Mouse (Mus musculus): ENCODE measurements around the gene Peli3. TPM values are rescaled to one million over a fixed set of nuclear protein-coding genes. Genes with fewer than 3 reads are reported as not detected.
"Not testable (repeated sequence)": the region's sequence is repeated elsewhere in the genome, so short reads cannot be mapped to it uniquely, and the experiment has no call there.

The Peli3 gene
- 4.9 and 6.5 TPM in 2 replicates for polyA plus RNA-seq (2016; fragmentation: Nextera tagmentation; extraction: Ambion mirVana)

GRCm38 (mm10) chr19:4942551-4943252 lies at the start of gene Peli3:
TSS of gene Peli3 (minus strand) at chr19:4943127.
- ATAC-seq (ENCODE audit: low FRiP score, low read depth) = peak; percentile 95
- no peak within 1 kb of the TSS for H3K27ac ChIP-seq
- peak within 1 kb of the TSS; percentile 98 for H3K4me2 ChIP-seq (replicated peaks)
- no peaks in the 10 kb centered on the region for H3K36me3 ChIP-seq
- H3K4me3 ChIP-seq = peak within 1 kb of the TSS; percentile 66
- peak within 1 kb of the TSS; percentile 73 for H3K9ac ChIP-seq
- H3K4me1 ChIP-seq = peaks cover 13% of the 10 kb centered on the region; the same call in 1 of the 2 replicates
- H3K27me3 ChIP-seq (replicated peaks) = peaks cover 18% of the 10 kb centered on the region; the same call in 1 of the 2 replicates
- H3K9me3 ChIP-seq = no peaks in the 10 kb centered on the region
- under 1% methylated on average over 51 of the region's 55 CpGs for WGBS

DNA sequence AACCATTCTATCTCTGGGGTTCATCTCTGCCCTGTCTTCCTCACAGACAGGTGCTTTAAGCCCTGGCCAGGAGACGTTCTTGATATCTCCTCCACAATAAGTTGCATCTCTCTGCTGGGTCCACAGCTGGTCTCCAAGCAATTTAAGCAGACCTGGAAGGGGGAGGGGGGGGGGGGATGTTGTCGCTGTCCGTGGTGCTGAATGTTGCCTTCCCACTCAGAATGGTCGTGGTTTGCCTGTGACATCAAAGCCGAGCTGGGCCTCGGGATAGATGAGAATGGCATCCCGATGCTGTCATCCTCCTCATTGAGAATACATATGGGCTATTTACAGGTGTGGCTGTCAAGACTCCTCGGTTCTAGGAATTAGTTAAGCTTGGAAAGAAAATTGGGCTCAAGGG lies 49.4 kb upstream of the Peli3 start:
- H3K4me1 ChIP-seq = peaks cover 8% of the 10 kb centered on the region
- ATAC-seq (ENCODE audit: low FRiP score, low read depth) = no peak
- peaks cover 59% of the 10 kb centered on the region for H3K27me3 ChIP-seq (replicated peaks)
- no peak overlapping the region for H3K27ac ChIP-seq
- no peak overlapping the region for H3K9ac ChIP-seq
- no peak overlapping the region for H3K4me3 ChIP-seq
- H3K9me3 ChIP-seq = no peaks in the 10 kb centered on the region
- H3K4me2 ChIP-seq (replicated peaks) = no peak overlapping the region
- 18% methylated on average over 8 of the region's 8 CpGs for WGBS
- H3K36me3 ChIP-seq = no peaks in the 10 kb centered on the region

GRCm38 (mm10) chr19:4990716-4991115 lies 47.8 kb upstream of the Peli3 start:
- H3K9me3 ChIP-seq = no peaks in the 10 kb centered on the region
- peaks cover 8% of the 10 kb centered on the region for H3K4me1 ChIP-seq
- no peaks in the 10 kb centered on the region for H3K36me3 ChIP-seq
- 0 out of 2 replicates have a peak overlapping the region, but pooled peaks have one; percentile 13 for H3K9ac ChIP-seq
- no peak for ATAC-seq (ENCODE audit: low FRiP score, low read depth)
- no peak overlapping the region for H3K27ac ChIP-seq
- peak overlapping the region; percentile 16 for H3K4me3 ChIP-seq
- WGBS = 2% methylated on average over 20 of the region's 22 CpGs
- peak overlapping the region; percentile 60 for H3K4me2 ChIP-seq (replicated peaks)
- H3K27me3 ChIP-seq (replicated peaks) = peaks cover 76% of the 10 kb centered on the region

- peak within 1 kb of the TSS; percentile 38 for H3K4me3 ChIP-seq
- no peaks in the 10 kb centered on the region for H3K36me3 ChIP-seq
- H3K9ac ChIP-seq = peak within 1 kb of the TSS; percentile 48
- H3K27me3 ChIP-seq (replicated peaks) = peaks cover 80% of the 10 kb centered on the region
- H3K27ac ChIP-seq = no peak within 1 kb of the TSS
- H3K4me1 ChIP-seq = peaks cover 8% of the 10 kb centered on the region
- H3K4me2 ChIP-seq (replicated peaks) = peak within 1 kb of the TSS; percentile 60
- whole genome bisulfite sequencing = 16% methylated on average over 4 of the region's 4 CpGs
- no peaks in the 10 kb centered on the region for H3K9me3 ChIP-seq
- no peak for ATAC-seq (ENCODE audit: low FRiP score, low read depth)
Measured at GRCm38 (mm10) chr19:4990256-4990625, 47.3 kb upstream of the Peli3 start, which contains the start of gene Npas4. TSS of gene Npas4 (minus strand) at chr19:4990316.

GRCm38 (mm10) chr19:4989434-4990255 lies 46.7 kb upstream of the Peli3 start:
- Histone ChIP-seq H3K27me3 (replicated peaks) (peaks cover 86% of the 10 kb centered on the region), H3K4me1 (peaks cover 8% of the 10 kb centered on the region), H3K9me3 (no peaks in the 10 kb centered on the region), H3K27ac (no peak overlapping the region), H3K36me3 (no peaks in the 10 kb centered on the region), H3K9ac (peak overlapping the region; percentile 48), H3K4me3 (peak overlapping the region; percentile 38), H3K4me2 (replicated peaks) (peak overlapping the region; percentile 60)
- ATAC-seq (ENCODE audit: low FRiP score, low read depth) = peak; percentile 50; the same call in 1 of the 2 replicates
- 15% methylated on average over 47 of the region's 47 CpGs for WGBS

- H3K4me3 ChIP-seq = peak overlapping the region; percentile 38; the same call in 1 of the 2 replicates
- peak overlapping the region; percentile 60 for H3K4me2 ChIP-seq (replicated peaks)
- no peaks in the 10 kb centered on the region for H3K36me3 ChIP-seq
- no peak overlapping the region for H3K9ac ChIP-seq
- ATAC-seq (ENCODE audit: low FRiP score, low read depth) = no peak
- H3K27ac ChIP-seq = no peak overlapping the region
- H3K9me3 ChIP-seq = no peaks in the 10 kb centered on the region
- peaks cover 8% of the 10 kb centered on the region for H3K4me1 ChIP-seq
- 3% methylated on average over 13 of the region's 13 CpGs for WGBS
- H3K27me3 ChIP-seq (replicated peaks) = peaks cover 93% of the 10 kb centered on the region
Measured at GRCm38 (mm10) chr19:4989013-4989412, 46.1 kb upstream of the Peli3 start.

DNA sequence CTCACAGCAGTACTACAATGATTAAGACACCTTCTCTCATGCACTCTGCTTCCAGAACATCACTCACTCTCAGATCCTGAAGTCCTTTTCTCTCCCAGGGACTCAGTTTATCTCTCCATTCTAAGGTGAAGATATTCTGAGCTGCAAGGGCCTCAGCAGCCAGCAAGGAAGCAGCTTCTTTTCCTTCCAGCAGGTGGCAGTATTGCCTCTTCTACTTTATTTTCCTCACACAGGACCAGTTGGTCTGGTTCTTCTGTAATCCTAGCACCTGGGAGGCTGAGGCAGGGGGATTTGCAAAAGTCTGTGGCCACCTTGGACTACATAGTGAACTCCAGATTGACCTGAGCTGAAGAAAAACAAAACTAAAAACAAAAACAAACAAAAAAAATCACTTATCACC lies 38.8 kb upstream of the Peli3 start:
- Histone ChIP-seq H3K27me3 (replicated peaks) (peaks cover 40% of the 10 kb centered on the region), H3K9ac (no peak overlapping the region), H3K4me2 (replicated peaks) (no peak overlapping the region), H3K36me3 (no peaks in the 10 kb centered on the region), H3K27ac (no peak overlapping the region), H3K4me1 (no peaks in the 10 kb centered on the region), H3K4me3 (no peak overlapping the region), H3K9me3 (no peaks in the 10 kb centered on the region)
- no peak for ATAC-seq (ENCODE audit: low FRiP score, low read depth)

DNA sequence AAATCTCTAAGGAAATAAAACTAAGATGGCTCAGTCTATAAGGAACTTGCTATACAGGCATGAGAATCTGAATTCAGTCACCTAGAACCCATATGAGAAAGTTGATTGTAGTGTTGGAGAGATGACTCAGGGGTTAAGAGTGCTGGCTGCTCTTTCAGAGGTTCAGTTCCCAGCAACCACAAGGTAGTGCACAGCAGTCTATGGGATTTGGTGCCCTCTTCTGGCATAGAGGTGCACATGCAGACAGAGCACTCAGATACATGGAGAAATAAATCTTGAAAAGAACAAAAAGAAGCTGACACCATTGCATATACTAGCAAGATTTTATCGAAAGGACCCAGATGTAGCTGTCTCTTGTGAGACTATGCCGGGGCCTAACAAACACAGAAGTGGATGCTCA lies 25.3 kb upstream of the Peli3 start:
- H3K27ac ChIP-seq = no peak overlapping the region
- ATAC-seq (ENCODE audit: low FRiP score, low read depth) = no peak
- H3K4me2 ChIP-seq (replicated peaks) = no peak overlapping the region
- no peaks in the 10 kb centered on the region for H3K27me3 ChIP-seq (replicated peaks)
- no peaks in the 10 kb centered on the region for H3K9me3 ChIP-seq
- WGBS = 87% methylated on average over 2 of the region's 2 CpGs
- H3K36me3 ChIP-seq = peaks cover 34% of the 10 kb centered on the region
- H3K4me1 ChIP-seq = peaks cover 3% of the 10 kb centered on the region; the same call in 1 of the 2 replicates
- no peak overlapping the region for H3K9ac ChIP-seq
- H3K4me3 ChIP-seq = no peak overlapping the region

DNA sequence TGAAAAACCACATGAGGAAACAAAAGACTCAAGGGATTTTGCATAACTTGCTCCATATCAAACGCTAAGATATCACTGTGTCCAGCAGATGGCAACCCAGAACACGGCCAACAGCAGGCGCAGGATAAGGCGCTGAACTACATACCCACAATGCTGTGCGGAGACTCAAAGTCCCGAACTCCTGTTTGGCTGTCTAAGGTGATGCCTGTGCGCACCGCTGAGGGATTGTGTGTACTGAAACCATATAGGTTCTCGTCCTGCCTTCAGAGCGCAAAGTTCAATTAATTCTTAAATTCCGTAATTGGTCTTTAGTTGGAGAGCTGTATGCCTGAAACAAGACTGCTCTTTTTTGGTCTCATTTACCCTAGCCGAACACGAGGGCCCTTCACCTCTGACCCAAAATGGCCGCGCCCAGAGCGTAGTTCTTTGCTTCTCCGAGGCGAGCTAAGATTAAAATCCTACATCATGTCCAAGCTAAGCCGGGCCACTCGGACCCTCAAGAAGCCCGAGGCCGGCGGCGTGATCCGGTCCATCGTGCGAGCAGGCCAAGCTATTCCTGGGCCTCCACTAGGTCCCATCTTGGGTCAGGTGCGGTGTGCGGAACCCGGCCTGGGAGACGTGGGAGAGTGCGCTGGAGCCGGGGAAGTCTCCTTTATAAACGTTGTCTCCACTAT lies 19.1 kb upstream of the Peli3 start, which contains the start of gene Mrpl11:
TSS of gene Mrpl11 (plus strand) at position 220 of the 674 bp plus-strand sequence.
- no peaks in the 10 kb centered on the region for H3K27me3 ChIP-seq (replicated peaks)
- peaks cover 9% of the 10 kb centered on the region; the same call in 1 of the 2 replicates for H3K4me1 ChIP-seq
- peak within 1 kb of the TSS; percentile 76 for H3K4me3 ChIP-seq
- H3K36me3 ChIP-seq = peaks cover 28% of the 10 kb centered on the region
- peak; percentile 91 for ATAC-seq (ENCODE audit: low FRiP score, low read depth)
- WGBS = under 1% methylated on average over 34 of the region's 34 CpGs
- H3K27ac ChIP-seq = no peak within 1 kb of the TSS; the same call in 1 of the 2 replicates
- peak within 1 kb of the TSS; percentile 83 for H3K4me2 ChIP-seq (replicated peaks)
- peak within 1 kb of the TSS; percentile 70 for H3K9ac ChIP-seq
- H3K9me3 ChIP-seq = no peaks in the 10 kb centered on the region

- H3K9ac ChIP-seq; H3K4me1 ChIP-seq; H3K4me2 ChIP-seq (replicated peaks); H3K9me3 ChIP-seq; H3K36me3 ChIP-seq; ATAC-seq (ENCODE audit: low FRiP score, low read depth); H3K27ac ChIP-seq; H3K4me3 ChIP-seq; H3K27me3 ChIP-seq (replicated peaks): not testable (repeated sequence)
- 90% methylated on average over 9 of the region's 9 CpGs for WGBS
Measured at GRCm38 (mm10) chr19:4948641-4949040, 5.7 kb upstream of the Peli3 start.

DNA sequence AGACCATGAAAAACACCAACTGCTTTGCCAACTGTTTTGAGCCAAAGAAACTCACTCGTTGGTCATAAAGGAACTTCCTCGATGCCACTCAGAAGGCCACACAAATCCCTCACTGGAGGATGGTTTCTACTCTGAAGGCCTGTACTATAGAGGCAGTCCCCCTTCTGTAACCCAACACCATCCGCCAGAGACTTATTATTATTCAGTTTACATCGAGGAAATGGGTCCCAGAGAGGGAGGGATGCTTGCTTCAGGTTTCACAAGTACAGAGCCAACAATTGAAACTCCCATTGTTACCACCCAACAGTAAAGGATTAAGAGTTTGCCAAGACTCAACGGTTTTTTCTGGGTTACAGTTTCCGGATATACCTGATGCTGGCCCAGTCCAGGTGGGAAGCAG lies 2.6 kb upstream of the Peli3 start:
- Histone ChIP-seq H3K27me3 (replicated peaks) (peaks cover 18% of the 10 kb centered on the region; the same call in 1 of the 2 replicates), H3K4me3 (no peak overlapping the region), H3K27ac (no peak overlapping the region), H3K4me2 (replicated peaks) (no peak overlapping the region), H3K36me3 (no peaks in the 10 kb centered on the region), H3K9me3 (no peaks in the 10 kb centered on the region), H3K9ac (no peak overlapping the region), H3K4me1 (peaks cover 13% of the 10 kb centered on the region; the same call in 1 of the 2 replicates)
- WGBS = 40% methylated on average over 6 of the region's 6 CpGs
- no peak for ATAC-seq (ENCODE audit: low FRiP score, low read depth)

GRCm38 (mm10) chr19:4943253-4943588 lies 294 bp upstream of the Peli3 start:
- 5% methylated on average over 13 of the region's 13 CpGs for WGBS
- H3K27me3 ChIP-seq (replicated peaks) = peaks cover 18% of the 10 kb centered on the region; the same call in 1 of the 2 replicates
- peak overlapping the region; percentile 66 for H3K4me3 ChIP-seq
- no peak overlapping the region for H3K27ac ChIP-seq
- ATAC-seq (ENCODE audit: low FRiP score, low read depth) = no peak
- no peaks in the 10 kb centered on the region for H3K36me3 ChIP-seq
- H3K4me2 ChIP-seq (replicated peaks) = peak overlapping the region; percentile 98
- H3K9me3 ChIP-seq = no peaks in the 10 kb centered on the region
- H3K4me1 ChIP-seq = peaks cover 13% of the 10 kb centered on the region; the same call in 1 of the 2 replicates
- H3K9ac ChIP-seq = peak overlapping the region; percentile 73; the same call in 1 of the 2 replicates

Measured in neural tube, embryonic 12.5 days (tissue).